Mouse (Mus musculus) bone marrow macrophage, adult 2 months (primary cell): Measurements from ENCODE around the gene Rps6kb2.
"Not testable (repeated sequence)": the region's sequence is repeated elsewhere in the genome, so short reads cannot be mapped to it uniquely, and the experiment has no call there.

Experiments used
- CTCF ChIP-seq: IDR thresholded peaks from 2 replicates; pipeline ENCODE4 v1.5.1; 2012; ENCODE audit warnings: low read depth, mild to moderate bottlenecking, low read length, moderate library complexity
- POLR2A ChIP-seq: IDR thresholded peaks from 2 replicates; pipeline ENCODE4 v1.6.1; 2012; ENCODE audit warnings: mild to moderate bottlenecking, low read depth, low read length, borderline replicate concordance

GRCm38 (mm10) chr19:4135963-4136345 is 27.2 kb downstream of the Rps6kb2 start:
- not testable (repeated sequence) for TF ChIP-seq POLR2A
- peak; percentile 24; the same call in 1 of the 2 replicates for TF ChIP-seq CTCF
